Mouse (Mus musculus) ES-Bruce4 (cell line): Measurements from ENCODE around the gene Hoxc6.

ENCODE experiments used
- CTCF ChIP-seq: IDR thresholded peaks from one replicate; pipeline ENCODE4 v1.8.1; 2011; ENCODE audit warnings: low read depth, low read length
- EP300 ChIP-seq: IDR thresholded peaks from 2 replicates; pipeline ENCODE4 v1.6.1; 2011; ENCODE audit warnings: low read depth, low read length; ENCODE audit not compliant: insufficient read depth

- no peak for TF ChIP-seq CTCF
- no peak for TF ChIP-seq EP300
These were observed 23.0 kb upstream of the Hoxc6 start for GRCm38 (mm10) chr15:102975034-102975433.
